Mouse (Mus musculus): Measurements from ENCODE around the gene Fam71a.

DNA sequence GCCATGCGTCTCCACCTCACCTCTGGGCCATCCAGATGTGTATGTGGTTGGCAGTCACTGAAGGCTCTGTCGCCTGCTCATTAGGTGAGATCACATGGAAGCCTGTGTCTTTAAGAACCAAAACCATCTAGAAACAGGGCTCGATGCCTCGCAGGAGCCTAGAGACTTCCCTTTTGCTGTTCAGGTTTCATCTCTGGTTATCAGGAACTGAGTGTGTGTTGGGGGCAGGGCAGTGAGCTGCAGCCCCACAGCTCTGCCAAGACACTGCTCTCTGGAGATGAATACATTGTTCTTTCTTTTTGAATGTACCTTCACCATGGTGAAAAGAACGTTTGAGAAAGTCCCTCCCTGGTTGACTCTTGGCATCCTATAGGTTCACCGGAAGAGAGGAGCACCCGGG lies 49.7 kb downstream of the Fam71a start:
- TF ChIP-seq CTCF (IDR thresholded peaks at IDR 0.05; ENCODE audit: insufficient read depth, low read depth, low read length) (no peak), POLR2A (IDR thresholded peaks at IDR 0.05; ENCODE audit: insufficient read depth, low read depth, low read length) (no peak)

Measured in olfactory bulb, adult 2 months (tissue).